Mouse (Mus musculus): ENCODE measurements around the gene Nat8. TPM values are rescaled to one million over a fixed set of nuclear protein-coding genes. Genes with fewer than 3 reads are reported as not detected.
"Not testable (repeated sequence)": the region's sequence is repeated elsewhere in the genome, so short reads cannot be mapped to it uniquely, and the experiment has no call there.

Gene Nat8
- polyA plus RNA-seq, 1 experiment from 2014 or later = not detected

- Histone ChIP-seq H3K9me3 (ENCODE audit: control insufficient read depth, low read length) (no peaks in the 10 kb centered on the region), H3K4me1 (replicated peaks; ENCODE audit: control insufficient read depth, insufficient read depth, low read length) (no peaks in the 10 kb centered on the region), H3K27me3 (ENCODE audit: control insufficient read depth, insufficient read depth, low read depth, low read length) (no peaks in the 10 kb centered on the region), H3K36me3 (ENCODE audit: control insufficient read depth, insufficient read depth, low read length) (no peaks in the 10 kb centered on the region), H3K4me2 (ENCODE audit: low read depth, low read length) (no peak overlapping the region), H3K9ac (ENCODE audit: low read length) (no peak overlapping the region), H3K4me3 (ENCODE audit: low read length) (no peak overlapping the region), H3K27ac (ENCODE audit: low read length) (no peak overlapping the region)
- 74% methylated on average over 4 of the region's 4 CpGs for WGBS
- ATAC-seq (ENCODE audit: low read depth) = no peak
Measured at GRCm38 (mm10) chr6:85822286-85822685, 9.6 kb downstream of the Nat8 start.

GRCm38 (mm10) chr6:85820837-85821236, 11.0 kb downstream of the Nat8 start, which contains the start of the genes Nat8f6 and Nat8f5:
Nat8f6 (minus strand) TSS chr6:85820954.
Nat8f5 (minus strand) TSS chr6:85820972.
- Histone ChIP-seq H3K9me3 (ENCODE audit: control insufficient read depth, low read length) (no peaks in the 10 kb centered on the region), H3K27me3 (ENCODE audit: control insufficient read depth, insufficient read depth, low read depth, low read length) (no peaks in the 10 kb centered on the region), H3K4me2 (ENCODE audit: low read depth, low read length) (no peak within 1 kb of the TSS), H3K27ac (ENCODE audit: low read length) (no peak within 1 kb of the TSS), H3K4me1 (replicated peaks; ENCODE audit: control insufficient read depth, insufficient read depth, low read length) (no peaks in the 10 kb centered on the region), H3K36me3 (ENCODE audit: control insufficient read depth, insufficient read depth, low read length) (no peaks in the 10 kb centered on the region), H3K4me3 (ENCODE audit: low read length) (no peak within 1 kb of the TSS), H3K9ac (ENCODE audit: low read length) (no peak within 1 kb of the TSS)
- no peak for ATAC-seq (ENCODE audit: low read depth)
- 81% methylated on average over 5 of the region's 5 CpGs for WGBS

GRCm38 (mm10) chr6:85818338-85818737, 13.5 kb downstream of the Nat8 start:
- Histone ChIP-seq H3K4me2 (ENCODE audit: low read depth, low read length) (no peak overlapping the region), H3K27ac (ENCODE audit: low read length) (no peak overlapping the region), H3K4me1 (replicated peaks; ENCODE audit: control insufficient read depth, insufficient read depth, low read length) (no peaks in the 10 kb centered on the region), H3K9me3 (ENCODE audit: control insufficient read depth, low read length) (no peaks in the 10 kb centered on the region), H3K36me3 (ENCODE audit: control insufficient read depth, insufficient read depth, low read length) (no peaks in the 10 kb centered on the region), H3K4me3 (ENCODE audit: low read length) (no peak overlapping the region), H3K27me3 (ENCODE audit: control insufficient read depth, insufficient read depth, low read depth, low read length) (no peaks in the 10 kb centered on the region), H3K9ac (ENCODE audit: low read length) (no peak overlapping the region)
- ATAC-seq (ENCODE audit: low read depth) = no peak
- 28% methylated on average over 1 of the region's 1 CpGs for WGBS

GRCm38 (mm10) chr6:85813339-85813738, 18.5 kb downstream of the Nat8 start:
- Histone ChIP-seq H3K36me3 (ENCODE audit: control insufficient read depth, insufficient read depth, low read length) (no peaks in the 10 kb centered on the region), H3K9me3 (ENCODE audit: control insufficient read depth, low read length) (no peaks in the 10 kb centered on the region), H3K27me3 (ENCODE audit: control insufficient read depth, insufficient read depth, low read depth, low read length) (no peaks in the 10 kb centered on the region), H3K27ac (ENCODE audit: low read length) (no peak overlapping the region), H3K4me3 (ENCODE audit: low read length) (no peak overlapping the region), H3K4me2 (ENCODE audit: low read depth, low read length) (no peak overlapping the region), H3K4me1 (replicated peaks; ENCODE audit: control insufficient read depth, insufficient read depth, low read length) (no peaks in the 10 kb centered on the region), H3K9ac (ENCODE audit: low read length) (no peak overlapping the region)
- 79% methylated on average over 2 of the region's 2 CpGs for WGBS
- ATAC-seq (ENCODE audit: low read depth) = no peak

- ATAC-seq (ENCODE audit: low read depth); H3K27ac ChIP-seq (ENCODE audit: low read length): not testable (repeated sequence)
- WGBS = 49% methylated on average over 2 of the region's 3 CpGs
Measured at GRCm38 (mm10) chr6:85810942-85811537, 20.8 kb downstream of the Nat8 start.

GRCm38 (mm10) chr6:85810514-85810913, 21.4 kb downstream of the Nat8 start:
- H3K27ac ChIP-seq (ENCODE audit: low read length); H3K4me1 ChIP-seq (replicated peaks; ENCODE audit: control insufficient read depth, insufficient read depth, low read length); H3K4me3 ChIP-seq (ENCODE audit: low read length); H3K4me2 ChIP-seq (ENCODE audit: low read depth, low read length); ATAC-seq (ENCODE audit: low read depth); H3K9me3 ChIP-seq (ENCODE audit: control insufficient read depth, low read length); H3K27me3 ChIP-seq (ENCODE audit: control insufficient read depth, insufficient read depth, low read depth, low read length); H3K9ac ChIP-seq (ENCODE audit: low read length); H3K36me3 ChIP-seq (ENCODE audit: control insufficient read depth, insufficient read depth, low read length): not testable (repeated sequence)
- WGBS = 91% methylated on average over 2 of the region's 3 CpGs

More at GRCm38 (mm10) chr6:85810942-85811537, 20.8 kb downstream of the Nat8 start:
- not testable (repeated sequence) for H3K27me3 ChIP-seq (ENCODE audit: control insufficient read depth, insufficient read depth, low read depth, low read length); H3K4me2 ChIP-seq (ENCODE audit: low read depth, low read length); H3K36me3 ChIP-seq (ENCODE audit: control insufficient read depth, insufficient read depth, low read length); H3K4me1 ChIP-seq (replicated peaks; ENCODE audit: control insufficient read depth, insufficient read depth, low read length); H3K9ac ChIP-seq (ENCODE audit: low read length); H3K9me3 ChIP-seq (ENCODE audit: control insufficient read depth, low read length); H3K4me3 ChIP-seq (ENCODE audit: low read length)

GRCm38 (mm10) chr6:85809784-85810183, 22.1 kb downstream of the Nat8 start:
- not testable (repeated sequence) for ATAC-seq (ENCODE audit: low read depth); H3K4me2 ChIP-seq (ENCODE audit: low read depth, low read length); H3K36me3 ChIP-seq (ENCODE audit: control insufficient read depth, insufficient read depth, low read length); H3K4me1 ChIP-seq (replicated peaks; ENCODE audit: control insufficient read depth, insufficient read depth, low read length); H3K9me3 ChIP-seq (ENCODE audit: control insufficient read depth, low read length); H3K27ac ChIP-seq (ENCODE audit: low read length); H3K9ac ChIP-seq (ENCODE audit: low read length); H3K4me3 ChIP-seq (ENCODE audit: low read length); H3K27me3 ChIP-seq (ENCODE audit: control insufficient read depth, insufficient read depth, low read depth, low read length)
- WGBS = 66% methylated on average over 2 of the region's 3 CpGs

GRCm38 (mm10) chr6:85803180-85803579, 28.7 kb downstream of the Nat8 start:
- not testable (repeated sequence) for H3K9me3 ChIP-seq (ENCODE audit: control insufficient read depth, low read length); H3K36me3 ChIP-seq (ENCODE audit: control insufficient read depth, insufficient read depth, low read length); H3K4me1 ChIP-seq (replicated peaks; ENCODE audit: control insufficient read depth, insufficient read depth, low read length); H3K4me2 ChIP-seq (ENCODE audit: low read depth, low read length); ATAC-seq (ENCODE audit: low read depth); H3K9ac ChIP-seq (ENCODE audit: low read length); H3K27me3 ChIP-seq (ENCODE audit: control insufficient read depth, insufficient read depth, low read depth, low read length); H3K4me3 ChIP-seq (ENCODE audit: low read length); H3K27ac ChIP-seq (ENCODE audit: low read length)
- WGBS = 46% methylated on average over 5 of the region's 5 CpGs
